22 mouse cellular contexts compared by ENCODE assay signal in genomic region chr14:27139968-27140367, GRCm38 (mm10). TPM values are rescaled to one million over a fixed set of nuclear protein-coding genes. Genes with fewer than 3 reads are reported as not detected.
DNase-seq lines count a peak whose midpoint lies in the region; ATAC-seq and TF ChIP-seq lines count a peak whose summit lies in the region.
"Had no signal": no experiment of that assay in that cellular context is flagged by ENCODE, and none has a peak within 500 bp of the region (broad histone marks: within the 10 kb centered on the region; RNA-seq: fewer than 3 reads in every experiment).

No protein-coding gene starts in this region.

- H3K36me3 ChIP-seq in stomach, postnatal 0 days (ENCODE audit: control insufficient read depth, insufficient read depth, low read length): no peaks in the 10 kb centered on the region
- H3K36me3 ChIP-seq: embryonic facial prominence, embryonic 12.5 days; embryonic facial prominence, embryonic 15.5 days; hindbrain, embryonic 12.5 days; hindbrain, embryonic 15.5 days had no signal

- no peak for TF ChIP-seq EP300 in stomach, postnatal 0 days (optimal IDR thresholded peaks at IDR 0.05)

- DNase-seq in frontal cortex, adult 2 months (ENCODE audit: extremely low spot score in 1 of 2, low spot score in 1 of 2): peak; percentile 10 to 17
- DNase-seq in frontal cortex, postnatal 14 days (ENCODE audit: low spot score in 2 of 2): no peak
- DNase-seq in right cerebral cortex, adult 18-20 months: peak; percentile 26
- no peak for DNase-seq in right cerebral cortex, postnatal 10 days (ENCODE audit: low spot score in 2 of 2)
- DNase-seq in stomach, postnatal 0 days (ENCODE audit: low spot score): no peak
- DNase-seq in adrenal gland, postnatal 36 days: no peak
- no peak for DNase-seq in spleen, postnatal 36 days (ENCODE audit: low spot score in 2 of 2)
- DNase-seq: adrenal gland, adult 8-10 months; adrenal gland, postnatal 25 days; cerebellum, adult 11 months; cerebellum, adult 2 months; cerebellum, adult 9-11 months; cerebellum, postnatal 25 days; forebrain, postnatal 0 days; gastrocnemius, postnatal 14 days had no signal

- H3K4me1 ChIP-seq in stomach, postnatal 0 days (replicated peaks; ENCODE audit: control insufficient read depth, insufficient read depth): peaks cover 3% of the 10 kb centered on the region; the same call in 1 of the 2 replicates
- H3K4me1 ChIP-seq: hindbrain, embryonic 15.5 days had no signal

- no peaks in the 10 kb centered on the region for H3K27me3 ChIP-seq in stomach, postnatal 0 days (ENCODE audit: control insufficient read depth, insufficient read depth, low read length)
- H3K27me3 ChIP-seq: embryonic facial prominence, embryonic 12.5 days; embryonic facial prominence, embryonic 15.5 days; hindbrain, embryonic 12.5 days; hindbrain, embryonic 15.5 days had no signal

- no peak overlapping the region for H3K9ac ChIP-seq in stomach, postnatal 0 days (ENCODE audit: low read length)
- H3K9ac ChIP-seq: embryonic facial prominence, embryonic 12.5 days; embryonic facial prominence, embryonic 15.5 days; forebrain, postnatal 0 days; hindbrain, embryonic 12.5 days; hindbrain, embryonic 15.5 days had no signal

- no peak overlapping the region for H3K4me2 ChIP-seq in stomach, postnatal 0 days (replicated peaks; ENCODE audit: low read depth)
- H3K4me2 ChIP-seq: embryonic facial prominence, embryonic 12.5 days; embryonic facial prominence, embryonic 15.5 days; heart, embryonic 11.5 days; hindbrain, embryonic 12.5 days; hindbrain, embryonic 15.5 days had no signal

- ATAC-seq in stomach, postnatal 0 days (ENCODE audit: low FRiP score, low TSS enrichment): peak; percentile 53; the same call in 1 of the 2 replicates
- ATAC-seq: CD4-positive, CD25-positive, alpha-beta regulatory T cell, adult 4 months; forebrain, embryonic 14.5 days; forebrain, postnatal 0 days had no signal

- H3K9me3 ChIP-seq in stomach, postnatal 0 days (ENCODE audit: control insufficient read depth, low read length): no peaks in the 10 kb centered on the region
- H3K9me3 ChIP-seq: embryonic facial prominence, embryonic 12.5 days; embryonic facial prominence, embryonic 15.5 days; hindbrain, embryonic 12.5 days; hindbrain, embryonic 15.5 days had no signal

- WGBS in stomach, postnatal 0 days: 83% methylated on average over 3 of the region's 3 CpGs

- no peak overlapping the region for H3K27ac ChIP-seq in stomach, postnatal 0 days (replicated peaks)
- H3K27ac ChIP-seq: embryonic facial prominence, embryonic 12.5 days; embryonic facial prominence, embryonic 15.5 days; hindbrain, embryonic 12.5 days; hindbrain, embryonic 15.5 days had no signal

- no peak for TF ChIP-seq CTCF in stomach, postnatal 0 days (IDR thresholded peaks at IDR 0.05; ENCODE audit: low read depth)

- H3K4me3 ChIP-seq in stomach, postnatal 0 days (ENCODE audit: low read depth, low read length): no peak overlapping the region
- H3K4me3 ChIP-seq: embryonic facial prominence, embryonic 12.5 days; embryonic facial prominence, embryonic 15.5 days; hindbrain, embryonic 12.5 days; hindbrain, embryonic 15.5 days had no signal

RNA-seq across cellular contexts. Expression of gene Arhgef3, which starts 25.3 kb away (rescaled TPM):
- polyA plus RNA-seq in frontal cortex, adult 2 months (2012; rRNA removed): 38.6 and 40.2 TPM in 2 replicates
- polyA plus RNA-seq in stomach, postnatal 0 days (2015; fragmentation: Nextera tagmentation; extraction: Ambion mirVana): 13.1 and 14.1 TPM in 2 replicates
- total RNA-seq in adrenal gland, postnatal 36 days (2021): 10 to 100 TPM; 29.9 to 44.1 TPM

Comparison
In these comparisons a context has a peak if more than half of its experiments do, and no peak if none do; other contexts are left out.
1. DNase-seq: peak in frontal cortex, adult 2 months (2 of 2) and right cerebral cortex, adult 18-20 months (single experiment); none in frontal cortex, postnatal 14 days (0 of 2), right cerebral cortex, postnatal 10 days (0 of 2), stomach, postnatal 0 days (single experiment), adrenal gland, postnatal 36 days (0 of 2) and spleen, postnatal 36 days (0 of 2).